Mouse (Mus musculus): ENCODE results near the gene Synpo2l.
"Not testable (repeated sequence)": the region's sequence is repeated elsewhere in the genome, so short reads cannot be mapped to it uniquely, and the experiment has no call there.

Gene Synpo2l

DNA sequence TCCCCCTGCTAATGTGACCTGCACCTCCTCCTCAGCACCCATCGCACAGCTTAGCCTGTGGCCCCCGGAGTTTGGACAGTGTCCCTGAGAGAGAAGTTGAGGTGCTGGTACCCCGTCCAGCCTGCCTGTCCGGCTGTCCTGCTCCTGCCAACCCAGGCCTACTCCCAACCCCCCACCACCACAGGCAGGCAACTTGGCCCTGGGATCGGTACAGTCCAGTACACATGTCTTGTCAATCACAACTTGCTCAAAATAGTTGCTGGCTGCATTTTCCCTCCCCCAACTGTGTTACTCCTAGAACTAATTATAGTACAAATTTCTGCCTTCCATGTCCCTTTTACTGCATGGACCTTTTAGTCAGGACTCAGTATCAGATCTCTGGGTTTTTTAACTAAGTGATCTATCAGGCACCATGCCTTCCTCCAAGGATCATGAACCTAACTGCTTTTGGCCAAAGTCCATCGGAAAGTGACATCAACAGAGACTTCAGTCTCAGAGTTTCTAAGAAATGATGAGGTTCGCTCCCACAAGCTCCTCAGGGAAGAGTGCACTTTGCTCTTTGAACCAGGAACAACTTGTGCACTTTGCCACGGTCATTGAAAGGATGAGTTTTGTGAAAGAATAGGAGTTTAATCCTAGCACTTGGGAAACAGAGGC, at the start of gene Synpo2l:
TSS of gene Synpo2l (minus strand) at position 201 of the 657 bp plus-strand sequence.
- in situ Hi-C loops (cut with MboI; ENCODE audit: unreplicated experiment in 2 of 2), result loop anchor here (10.0 to 25.0 kb wide), 4 partner anchors 323 to 681 kb away; partner anchors contain the start of genes Ecd (in 2 of the 2), Fam149b (in 2 of the 2) and Gng2 (in 1 of the 2)

DNA sequence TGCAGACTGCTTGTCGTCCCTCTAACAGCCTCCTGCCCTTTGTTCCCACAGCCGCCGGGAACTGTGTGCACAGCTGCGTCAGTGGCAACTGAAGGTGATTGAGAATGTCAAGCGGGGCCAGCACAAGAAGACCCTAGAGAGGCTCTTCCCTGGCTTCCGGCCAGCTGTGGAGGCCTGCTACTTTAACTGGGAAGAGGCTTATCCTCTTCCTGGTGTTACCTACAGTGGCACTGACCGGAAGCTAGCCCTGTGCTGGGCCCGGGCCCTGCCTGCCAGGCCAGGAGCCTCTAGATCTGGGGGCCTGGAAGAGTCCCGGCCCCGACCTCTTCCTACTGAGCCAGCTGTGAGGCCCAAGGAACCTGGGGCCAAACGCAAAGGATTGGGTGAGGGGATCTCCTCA, 45.7 kb upstream of the Synpo2l start:
- in situ Hi-C loops (cut with MboI; ENCODE audit: unreplicated experiment in 2 of 2), result no loop called here

DNA sequence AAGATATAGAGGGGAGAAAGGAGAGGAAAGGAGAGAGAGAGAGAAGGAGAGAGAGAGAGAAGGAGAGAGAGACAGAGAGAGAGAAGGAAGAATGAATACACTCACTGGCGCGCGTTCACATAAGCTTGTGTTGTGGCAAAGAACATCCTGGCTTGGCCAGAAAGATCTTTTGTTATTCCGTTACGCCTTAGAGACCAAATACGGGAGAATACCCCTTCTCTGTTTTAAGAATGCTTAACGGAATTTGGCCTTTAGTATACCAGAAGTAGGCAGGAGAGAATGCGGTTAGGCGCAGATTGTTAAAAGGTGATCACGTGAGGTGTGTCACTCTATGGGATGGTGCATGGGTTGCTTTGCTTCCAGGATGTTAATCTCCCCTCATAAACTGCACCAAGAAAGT, 40.1 kb upstream of the Synpo2l start:
- in situ Hi-C loops (cut with MboI; ENCODE audit: unreplicated experiment in 2 of 2), result no loop called here

DNA sequence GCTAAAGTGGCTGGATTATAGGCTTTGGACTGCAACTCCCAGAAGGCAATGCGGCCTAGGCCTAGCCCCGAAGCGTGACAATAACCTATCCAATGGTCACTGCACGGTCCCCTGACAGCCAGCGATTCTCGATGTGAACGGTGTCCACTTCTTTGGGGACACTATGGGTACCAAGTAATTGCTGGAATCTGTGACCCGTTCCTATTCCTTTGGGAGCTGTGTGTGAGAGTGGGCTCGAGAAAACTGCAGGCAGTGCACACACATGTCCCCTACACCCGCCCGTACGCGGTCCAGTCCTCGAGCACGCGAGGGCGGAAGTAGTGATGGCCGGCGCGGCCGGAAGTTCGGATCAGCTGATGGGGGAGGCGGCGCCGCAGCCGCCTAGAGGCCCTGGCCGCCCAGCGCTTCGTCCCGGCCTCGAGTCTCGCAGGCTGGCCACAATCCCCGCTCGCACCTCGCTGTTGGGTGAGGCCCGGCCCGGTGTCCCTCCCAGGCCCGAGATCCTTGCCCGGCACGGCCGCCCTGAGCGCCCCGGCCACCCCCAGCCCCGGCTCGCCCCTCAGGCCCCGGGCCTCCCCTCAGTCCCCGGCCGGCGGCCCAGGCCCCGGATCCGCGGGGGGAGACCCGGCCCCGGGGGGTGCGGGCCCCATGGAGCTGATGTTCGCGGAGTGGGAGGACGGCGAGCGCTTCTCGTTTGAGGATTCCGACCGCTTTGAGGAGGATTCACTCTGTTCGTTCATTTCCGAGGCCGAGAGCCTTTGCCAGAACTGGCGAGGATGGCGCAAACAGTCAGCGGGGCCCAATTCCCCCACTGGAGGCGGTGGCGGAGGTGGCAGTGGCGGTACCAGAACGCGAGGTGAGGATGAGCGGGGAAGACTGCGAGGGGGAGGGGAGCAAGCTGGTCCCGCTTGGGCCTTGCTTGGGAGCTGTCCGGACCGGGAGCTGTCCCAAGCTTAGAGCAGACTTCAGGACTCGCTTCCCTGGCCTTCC, 39.3 kb upstream of the Synpo2l start, which contains the start of gene Zswim8:
TSS of gene Zswim8 (plus strand) at position 352 of the 990 bp plus-strand sequence.
- in situ Hi-C loops (cut with MboI; ENCODE audit: unreplicated experiment in 2 of 2), result no loop called here

DNA sequence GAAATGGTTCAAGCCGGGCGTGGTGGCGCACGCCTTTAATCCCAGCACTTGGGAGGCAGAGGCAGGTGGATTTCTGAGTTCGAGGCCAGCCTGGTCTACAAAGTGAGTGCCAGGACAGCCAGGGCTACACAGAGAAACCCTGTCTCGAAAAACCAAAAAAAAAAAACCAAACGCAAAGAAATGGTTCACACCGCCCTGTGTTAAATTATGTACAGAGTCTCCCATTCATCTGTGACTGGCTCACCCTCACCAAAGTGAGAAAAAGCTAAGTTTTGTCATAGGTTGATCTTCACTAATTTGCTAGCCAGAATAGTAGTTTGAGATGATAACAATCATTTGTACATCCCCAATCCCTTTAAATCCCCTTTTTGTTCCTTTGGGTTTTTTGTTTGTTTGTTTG, 35.3 kb upstream of the Synpo2l start:
- in situ Hi-C loops (cut with MboI; ENCODE audit: unreplicated experiment in 2 of 2), result not testable (repeated sequence)

DNA sequence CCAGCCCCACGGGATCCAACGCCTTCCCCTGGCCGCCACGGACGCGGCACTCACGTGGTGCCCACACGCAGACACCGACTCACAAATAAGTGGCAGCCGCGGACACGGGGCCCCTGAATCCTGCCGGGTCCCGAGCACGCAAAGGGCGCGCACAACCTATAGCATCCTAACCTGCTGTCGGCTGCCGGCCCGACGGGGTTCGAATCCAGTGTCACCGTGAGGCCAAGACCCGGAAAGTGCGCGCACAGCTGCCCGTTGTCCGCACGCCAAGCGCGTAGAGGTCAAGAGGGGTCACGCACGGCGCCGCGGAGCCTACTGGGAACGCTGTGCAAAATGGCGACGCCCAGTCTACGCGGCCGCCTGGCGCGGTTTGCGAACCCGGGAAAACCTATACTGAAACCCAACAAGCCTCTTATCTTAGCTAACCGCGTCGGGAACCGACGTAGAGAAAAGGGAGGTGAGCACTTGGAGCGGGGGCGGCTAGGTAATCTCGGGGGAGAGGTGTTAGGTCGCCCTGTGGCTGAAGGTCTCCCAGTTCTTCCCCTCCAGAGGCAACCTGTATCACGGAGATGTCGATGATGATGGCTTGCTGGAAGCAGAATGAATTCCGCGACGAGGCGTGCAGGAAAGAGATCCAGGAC, 34.7 kb upstream of the Synpo2l start, which contains the start of gene Chchd1:
TSS of gene Chchd1 (plus strand) at position 266 of the 641 bp plus-strand sequence.
- in situ Hi-C loops (cut with MboI; ENCODE audit: unreplicated experiment in 2 of 2), result no loop called here

DNA sequence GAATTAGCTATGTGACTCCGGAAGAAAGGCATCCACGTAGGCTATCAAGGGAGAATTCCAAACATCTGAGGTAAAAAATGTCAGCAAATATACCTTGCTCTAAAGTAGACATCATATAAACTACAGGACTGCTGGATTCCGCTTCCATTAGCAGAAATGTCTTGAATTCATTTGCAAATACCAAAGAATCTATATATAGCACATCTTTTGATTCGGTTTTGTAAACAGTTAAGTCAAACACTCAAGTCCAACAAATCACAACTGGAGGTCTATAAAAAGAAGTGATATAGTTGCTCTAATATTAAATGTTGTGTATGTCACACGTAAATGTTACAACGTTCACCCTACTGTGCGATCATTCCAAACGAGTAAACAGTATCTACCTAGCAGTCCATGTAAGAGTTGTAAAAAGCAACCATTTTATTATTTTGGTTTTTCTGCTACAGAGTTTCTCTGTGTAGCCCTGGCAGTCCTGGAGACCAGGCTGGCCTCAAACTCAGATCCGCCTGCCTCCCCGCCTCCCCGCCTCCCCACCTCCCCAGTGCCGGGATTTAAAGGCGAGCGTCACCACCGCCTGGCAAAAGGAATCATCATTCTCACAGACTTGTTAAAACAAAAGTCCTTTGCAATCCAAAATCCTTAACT, 34.1 kb upstream of the Synpo2l start:
- in situ Hi-C loops (cut with MboI; ENCODE audit: unreplicated experiment in 2 of 2), result no loop called here

DNA sequence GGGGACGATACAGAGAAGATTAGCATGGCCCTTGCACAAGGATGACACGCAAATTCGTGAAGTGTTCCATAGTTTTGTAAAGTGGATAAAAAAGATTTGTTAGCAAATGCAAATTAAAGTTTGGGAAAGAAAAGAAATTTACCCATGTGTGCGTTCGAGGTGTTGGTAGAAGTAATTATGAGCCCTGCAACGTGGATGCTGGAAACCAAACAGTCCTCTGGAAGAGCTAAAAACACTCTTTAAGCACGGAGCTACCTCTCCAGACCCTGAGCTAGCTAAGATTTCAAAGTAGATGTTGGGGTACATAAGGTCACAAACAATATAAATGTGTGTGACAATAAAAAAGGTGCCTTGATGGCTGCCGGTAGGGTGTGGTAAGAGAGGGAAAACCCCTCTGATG, 33.4 kb upstream of the Synpo2l start:
- in situ Hi-C loops (cut with MboI; ENCODE audit: unreplicated experiment in 2 of 2), result no loop called here

DNA sequence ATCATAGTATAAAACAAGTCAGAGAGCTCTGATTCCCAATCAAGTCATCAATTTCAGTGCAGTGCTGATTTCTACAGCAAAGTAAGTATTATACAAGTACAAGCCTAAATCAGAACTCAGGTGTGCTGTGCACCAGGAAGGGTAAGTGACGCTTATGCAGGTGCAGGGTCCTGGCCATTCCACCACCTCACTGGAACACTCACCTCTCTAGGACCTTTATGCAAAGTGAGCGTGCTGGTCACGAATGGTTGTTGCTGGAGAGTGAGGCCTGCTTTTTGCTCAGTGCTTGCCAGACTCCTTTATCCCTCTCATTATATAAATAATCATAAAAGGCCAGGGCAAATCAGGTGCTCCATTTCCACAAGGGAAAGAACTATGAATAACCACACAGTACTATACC, 32.2 kb upstream of the Synpo2l start:
- in situ Hi-C loops (cut with MboI; ENCODE audit: unreplicated experiment in 2 of 2), result no loop called here

DNA sequence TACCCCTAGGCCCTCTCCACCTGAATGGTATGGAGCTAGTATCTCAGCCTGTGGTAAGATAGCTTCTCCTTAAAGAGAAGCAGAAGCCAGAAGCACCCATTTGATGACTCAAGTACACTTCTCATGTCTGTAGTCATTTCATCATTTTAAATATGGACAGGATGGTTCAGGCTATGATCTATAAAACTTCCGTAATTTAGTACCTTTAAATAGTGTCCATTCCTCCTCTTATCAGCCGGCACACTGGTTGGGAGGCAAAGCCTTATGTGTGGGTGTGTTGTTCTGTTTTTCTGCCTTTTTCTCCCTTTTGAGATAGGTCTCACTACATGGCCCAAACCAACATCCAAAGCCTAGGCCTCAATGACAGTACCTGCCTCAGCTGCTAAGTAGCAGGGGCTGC, 30.4 kb upstream of the Synpo2l start:
- in situ Hi-C loops (cut with MboI; ENCODE audit: unreplicated experiment in 2 of 2), result loop anchor here in 1 of 2 experiments (5.0 kb wide), 1 partner anchor 99 kb away; no protein-coding TSS in a partner anchor

DNA sequence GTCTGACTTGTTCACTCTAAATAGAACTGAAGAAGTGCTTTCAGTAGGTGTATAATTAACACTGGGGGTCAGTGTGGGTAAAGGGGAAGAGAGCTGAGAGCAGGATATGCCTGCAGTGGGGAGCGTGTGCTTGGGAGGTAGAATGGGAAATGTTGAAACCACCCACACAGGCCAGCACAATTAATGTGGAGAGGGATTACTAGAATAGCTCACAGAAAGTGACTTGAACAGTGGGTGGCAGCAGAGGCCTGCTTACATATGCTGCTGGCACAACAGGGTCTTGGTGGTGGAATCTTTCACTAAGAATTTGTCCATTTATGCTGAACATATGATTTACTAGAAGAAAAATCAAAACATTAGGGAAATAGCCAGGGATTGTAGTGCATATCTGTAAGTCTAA, 28.8 kb upstream of the Synpo2l start:
- in situ Hi-C loops (cut with MboI; ENCODE audit: unreplicated experiment in 2 of 2), result loop anchor here in 1 of 2 experiments (5.0 kb wide), 1 partner anchor 100 kb away; no protein-coding TSS in a partner anchor

DNA sequence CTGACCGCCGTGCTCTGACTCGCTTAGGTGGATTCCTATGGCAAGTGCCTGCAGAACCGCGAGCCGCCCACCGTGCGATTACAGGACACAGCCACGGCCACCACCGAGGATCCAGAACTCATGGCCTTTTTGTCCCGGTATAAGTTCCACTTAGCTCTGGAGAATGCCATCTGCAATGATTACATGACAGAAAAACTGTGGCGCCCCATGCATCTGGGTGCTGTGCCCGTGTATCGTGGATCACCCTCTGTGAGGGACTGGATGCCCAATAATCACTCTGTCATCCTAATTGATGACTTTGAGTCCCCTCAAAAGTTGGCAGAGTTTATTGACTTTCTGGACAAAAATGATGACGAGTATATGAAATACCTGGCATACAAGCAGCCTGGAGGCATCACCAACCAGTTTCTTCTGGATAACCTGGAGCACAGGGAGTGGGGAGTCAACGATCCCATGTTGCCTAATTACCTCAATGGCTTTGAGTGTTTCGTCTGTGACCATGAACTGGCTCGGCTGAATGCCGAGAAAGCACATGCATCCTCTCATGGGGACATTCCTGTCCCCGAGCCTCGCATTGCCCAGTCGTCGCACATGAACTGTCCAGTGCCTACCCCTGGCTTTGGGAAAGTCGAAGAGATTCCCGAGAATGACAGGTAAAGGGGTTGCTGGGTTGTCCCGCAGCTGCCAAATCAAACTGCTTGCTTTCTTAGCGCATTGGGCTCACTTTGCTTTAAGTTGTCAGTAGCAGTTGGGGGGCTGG, 27.8 kb upstream of the Synpo2l start:
- in situ Hi-C loops (cut with MboI; ENCODE audit: unreplicated experiment in 2 of 2), result loop anchor here in 1 of 2 experiments (5.0 kb wide), 1 partner anchor 101 kb away; no protein-coding TSS in a partner anchor

DNA sequence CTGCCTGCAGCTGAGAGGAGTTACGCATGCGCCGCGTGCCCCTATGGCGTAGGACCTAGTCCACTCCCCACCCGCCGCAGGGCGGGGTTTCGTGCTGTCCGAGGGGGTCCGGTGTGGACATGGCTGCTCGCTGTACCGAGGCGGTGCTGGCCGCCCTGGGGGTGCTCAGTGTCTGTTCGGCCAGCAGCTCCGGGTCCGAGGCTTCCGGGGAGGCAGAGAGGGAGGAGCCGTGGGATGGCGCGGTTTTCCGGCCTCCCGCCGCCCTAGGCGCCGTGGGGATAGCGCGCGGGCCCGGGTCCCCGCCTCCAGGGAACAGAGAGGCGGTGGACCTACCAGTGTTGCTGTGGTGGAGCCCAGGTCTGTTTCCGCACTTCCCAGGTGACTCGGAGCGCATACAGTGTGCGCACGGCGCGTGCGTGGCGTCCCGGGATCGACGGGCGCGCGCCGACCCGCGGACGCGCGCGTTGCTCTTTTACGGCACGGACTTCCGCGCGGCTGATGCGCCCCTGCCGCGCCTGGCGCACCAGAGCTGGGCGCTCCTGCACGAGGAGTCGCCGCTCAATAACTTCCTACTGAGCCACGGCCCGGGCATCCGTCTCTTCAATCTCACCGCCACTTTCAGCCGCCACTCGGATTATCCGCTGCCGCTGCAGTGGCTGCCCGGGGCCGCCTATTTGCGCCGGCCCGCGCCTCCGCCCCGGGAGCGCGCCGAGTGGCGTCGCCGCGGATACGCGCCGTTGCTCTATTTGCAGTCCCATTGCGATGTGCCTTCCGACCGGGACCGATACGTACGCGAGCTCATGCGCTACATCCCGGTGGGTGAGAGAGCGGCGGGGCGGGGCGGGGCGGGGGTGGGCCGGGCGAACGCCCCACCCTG, 27.0 kb upstream of the Synpo2l start, which contains the start of gene Fut11:
TSS of gene Fut11 (plus strand) at position 85 of the 877 bp plus-strand sequence.
- in situ Hi-C loops (cut with MboI; ENCODE audit: unreplicated experiment in 2 of 2), result loop anchor here in 1 of 2 experiments (5.0 kb wide), 1 partner anchor 102 kb away; no protein-coding TSS in a partner anchor

DNA sequence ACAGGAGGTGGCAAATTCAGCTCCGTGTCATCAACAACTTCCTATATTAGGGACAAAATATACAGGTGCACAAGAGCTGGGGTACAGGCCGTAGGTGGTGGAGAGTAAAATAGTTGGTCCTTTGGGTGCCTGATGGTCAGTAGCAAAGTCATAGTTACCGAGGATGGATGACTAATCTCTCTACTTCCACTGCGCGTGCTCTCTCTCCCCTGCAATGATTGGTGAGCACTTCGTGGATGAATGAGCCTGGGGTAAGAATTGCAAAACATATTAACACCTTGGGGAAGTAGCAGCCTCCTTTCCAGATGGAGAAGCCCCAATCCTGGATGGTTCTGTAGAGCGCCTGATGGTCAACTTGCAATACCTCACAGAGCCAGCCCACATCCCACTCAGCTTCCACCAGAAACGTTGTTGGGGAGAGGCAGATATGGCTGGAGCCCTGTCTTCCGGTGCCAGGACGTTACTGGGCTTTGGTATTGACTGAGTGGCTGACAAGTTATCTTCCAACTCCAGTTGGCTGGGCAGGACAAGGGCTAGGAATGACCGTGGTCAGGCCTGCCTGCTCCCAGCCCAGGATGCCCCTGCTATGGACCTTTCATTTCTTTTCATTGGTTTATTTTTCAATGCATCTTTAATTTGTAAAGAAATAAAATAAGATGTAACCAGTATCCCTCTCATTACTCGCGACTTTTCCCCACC, 26.2 kb upstream of the Synpo2l start:
- in situ Hi-C loops (cut with MboI; ENCODE audit: unreplicated experiment in 2 of 2), result no loop called here

DNA sequence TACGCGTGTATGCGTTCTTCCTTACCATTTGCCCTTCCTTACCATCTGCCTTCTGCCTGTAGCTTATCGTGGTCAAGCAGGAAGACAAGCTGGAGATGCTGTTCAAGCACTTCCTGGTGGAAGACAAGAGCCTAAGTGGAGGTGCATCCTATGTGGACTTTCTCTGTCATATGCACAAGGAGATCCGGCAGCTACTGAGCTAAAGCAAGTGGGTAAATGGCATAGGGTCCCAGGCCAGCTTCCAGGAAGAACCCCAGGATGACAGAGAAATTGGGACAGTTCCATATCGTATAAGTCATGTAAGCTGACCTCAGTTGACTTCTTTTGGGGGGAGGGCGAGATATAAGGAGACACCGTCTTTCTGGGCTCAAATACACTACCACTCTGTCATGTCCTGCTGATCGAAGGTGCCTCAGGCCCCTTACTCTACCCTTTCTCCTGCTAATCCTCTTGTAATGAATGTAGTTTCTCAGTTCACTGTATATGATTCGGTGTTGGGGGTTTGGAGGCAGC, 25.5 kb upstream of the Synpo2l start:
- in situ Hi-C loops (cut with MboI; ENCODE audit: unreplicated experiment in 2 of 2), result no loop called here

DNA sequence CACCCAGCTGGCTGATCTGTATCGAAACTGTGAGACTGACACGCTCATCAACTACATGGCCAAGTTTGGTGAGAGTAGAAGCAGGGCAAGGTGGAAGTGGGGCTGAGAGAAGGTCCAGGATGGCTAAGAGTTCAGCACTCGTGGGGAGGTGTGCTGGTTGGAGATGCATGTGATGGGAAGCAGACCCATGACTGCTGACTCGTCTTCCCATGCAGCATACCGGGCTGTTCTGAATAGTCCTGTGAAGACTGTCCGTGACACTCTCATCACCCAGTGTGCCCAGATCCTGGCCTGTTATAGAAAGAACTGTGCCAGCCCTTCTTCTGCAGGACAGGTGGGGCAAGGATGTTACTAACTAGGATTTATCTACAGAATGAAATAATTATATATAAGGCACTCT, 23.6 kb upstream of the Synpo2l start:
- in situ Hi-C loops (cut with MboI; ENCODE audit: unreplicated experiment in 2 of 2), result no loop called here

DNA sequence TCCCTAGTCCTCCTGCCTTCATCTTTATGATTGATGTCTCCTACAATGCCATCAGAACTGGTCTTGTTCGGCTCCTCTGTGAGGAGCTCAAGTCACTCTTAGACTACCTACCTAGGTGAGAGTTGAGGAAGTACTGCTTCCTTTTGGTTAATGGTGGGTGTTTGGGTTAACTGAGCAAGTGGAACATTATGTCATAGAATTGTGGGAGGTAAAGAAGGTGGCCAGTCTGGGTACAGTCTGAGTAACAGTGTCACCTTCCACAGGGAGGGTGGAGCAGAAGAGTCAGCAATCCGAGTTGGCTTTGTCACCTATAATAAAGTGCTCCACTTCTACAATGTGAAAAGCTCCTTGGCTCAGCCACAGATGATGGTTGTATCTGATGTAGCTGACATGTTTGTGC, 20.9 kb upstream of the Synpo2l start:
- in situ Hi-C loops (cut with MboI; ENCODE audit: unreplicated experiment in 2 of 2), result no loop called here
